Mouse (Mus musculus) ZHBTc4 (cell line): ENCODE measurements at regions not wholly inside any gene's neighbourhood (a gene's known extent, or its start where the extent isn't known, plus 50 kb on each side); places are given as distances from the start of the nearest gene placed in this dataset.

Source experiments
- DNase-seq: peaks from one replicate; pipeline ENCODE4 v3.0.0-alpha.2; 2011; ENCODE audit warnings: low read depth, low spot score

- DNase-seq, result no peak
These were observed 105.3 kb downstream of the Dad1 start for GRCm38 (mm10) chr14:54148626-54149025.

GRCm38 (mm10) chr14:54148121-54148520 lies 105.8 kb downstream of the Dad1 start:
- DNase-seq, result no peak

- no peak for DNase-seq
These were observed 106.4 kb downstream of the Dad1 start for GRCm38 (mm10) chr14:54147546-54147945.

- DNase-seq, result no peak
These were observed 107.9 kb downstream of the Dad1 start for GRCm38 (mm10) chr14:54145743-54146741.

GRCm38 (mm10) chr14:54143828-54144227 lies 110.1 kb downstream of the Dad1 start:
- no peak for DNase-seq

- no peak for DNase-seq
These were observed 115.6 kb downstream of the Dad1 start for GRCm38 (mm10) chr14:54138288-54138687.

- DNase-seq, result no peak
These were observed 117.4 kb downstream of the Dad1 start for GRCm38 (mm10) chr14:54136538-54136937.

- DNase-seq, result no peak
These were observed 125.6 kb downstream of the Dad1 start for GRCm38 (mm10) chr14:54128334-54128733.

- DNase-seq, result no peak
These were observed 128.4 kb downstream of the Dad1 start for GRCm38 (mm10) chr14:54125510-54125909.

GRCm38 (mm10) chr14:54121973-54122372 lies 131.9 kb downstream of the Dad1 start:
- DNase-seq, result no peak

GRCm38 (mm10) chr14:54121340-54121739 lies 132.6 kb downstream of the Dad1 start:
- no peak for DNase-seq

GRCm38 (mm10) chr14:54120194-54120593 lies 133.7 kb downstream of the Dad1 start:
- no peak for DNase-seq

- DNase-seq, result peak; percentile 59
These were observed 136.3 kb downstream of the Dad1 start for GRCm38 (mm10) chr14:54117607-54118006.

GRCm38 (mm10) chr14:54113216-54113615 lies 140.7 kb downstream of the Dad1 start:
- no peak for DNase-seq

GRCm38 (mm10) chr14:54110971-54111370 lies 142.9 kb downstream of the Dad1 start:
- DNase-seq, result no peak

- DNase-seq, result no peak
These were observed 144.8 kb downstream of the Dad1 start for GRCm38 (mm10) chr14:54109129-54109528.

GRCm38 (mm10) chr14:54108311-54109074 lies 145.4 kb downstream of the Dad1 start:
- peak; percentile 72 for DNase-seq

- DNase-seq, result peak; percentile 62
These were observed 146.6 kb downstream of the Dad1 start for GRCm38 (mm10) chr14:54107204-54107796.

- DNase-seq, result no peak
These were observed 149.7 kb downstream of the Dad1 start for GRCm38 (mm10) chr14:54104243-54104642.

GRCm38 (mm10) chr14:54103541-54103940 lies 150.4 kb downstream of the Dad1 start:
- DNase-seq, result no peak

GRCm38 (mm10) chr14:54103115-54103514 lies 150.8 kb downstream of the Dad1 start:
- no peak for DNase-seq

GRCm38 (mm10) chr14:54101775-54102174 lies 152.1 kb downstream of the Dad1 start:
- no peak for DNase-seq
